Mouse (Mus musculus) liver (tissue): ENCODE measurements around the gene Ldhc.

Experiments
- DNase-seq: peaks from one replicate; pipeline ENCODE4 v3.0.0-alpha.2; 2020; ENCODE audit warnings: mixed read lengths

Ldhc gene

GRCm38 (mm10) chr7:46919551-46920176, 58.7 kb downstream of the Ldhc start, which contains the start of gene Tsg101:
Tsg101 (minus strand) TSS chr7:46919969.
- peak; percentile 92 for DNase-seq

GRCm38 (mm10) chr7:46922075-46922474, 61.1 kb downstream of the Ldhc start:
- no peak for DNase-seq
